Mouse (Mus musculus) layer of hippocampus, adult 8-10 months (tissue): ENCODE measurements around the gene Ndufv3. TPM values are rescaled to one million over a fixed set of nuclear protein-coding genes. Genes with fewer than 3 reads are reported as not detected.

ENCODE experiments used
- DNase-seq, 2 experiments: peaks; one replicate each; pipeline ENCODE4 v3.0.0; 2022; ENCODE audit warnings: low spot score in 2 of 2
- total RNA-seq, 4 experiments: library from RNA; stranded (reverse); gene quantifications; 2 replicates each; pipeline ENCODE4 v1.2.4; 2022

Ndufv3 gene
- total RNA-seq, 4 experiments from 2014 or later, result 239 to 270 (median 244) TPM

DNA sequence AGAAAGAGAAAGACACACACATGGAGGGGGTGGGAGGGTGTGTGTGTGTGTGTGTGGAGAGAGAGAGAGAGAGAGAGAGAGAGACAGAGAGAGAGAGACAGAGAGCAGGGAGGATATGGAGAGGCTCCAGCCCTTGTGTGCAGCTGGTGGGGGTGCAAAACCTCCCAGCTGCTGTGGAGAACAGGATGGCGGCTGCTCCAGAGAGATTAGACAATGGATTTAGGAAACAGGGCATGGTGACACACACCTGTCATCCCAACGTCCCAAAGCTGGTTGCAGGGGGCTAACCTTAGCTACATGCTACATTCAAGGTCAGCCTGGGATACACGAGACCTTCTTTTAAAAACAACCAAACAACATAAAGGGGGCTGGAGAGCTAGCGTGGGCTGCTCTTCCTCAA is 36.3 kb downstream of the Ndufv3 start:
- no peak for DNase-seq

DNA sequence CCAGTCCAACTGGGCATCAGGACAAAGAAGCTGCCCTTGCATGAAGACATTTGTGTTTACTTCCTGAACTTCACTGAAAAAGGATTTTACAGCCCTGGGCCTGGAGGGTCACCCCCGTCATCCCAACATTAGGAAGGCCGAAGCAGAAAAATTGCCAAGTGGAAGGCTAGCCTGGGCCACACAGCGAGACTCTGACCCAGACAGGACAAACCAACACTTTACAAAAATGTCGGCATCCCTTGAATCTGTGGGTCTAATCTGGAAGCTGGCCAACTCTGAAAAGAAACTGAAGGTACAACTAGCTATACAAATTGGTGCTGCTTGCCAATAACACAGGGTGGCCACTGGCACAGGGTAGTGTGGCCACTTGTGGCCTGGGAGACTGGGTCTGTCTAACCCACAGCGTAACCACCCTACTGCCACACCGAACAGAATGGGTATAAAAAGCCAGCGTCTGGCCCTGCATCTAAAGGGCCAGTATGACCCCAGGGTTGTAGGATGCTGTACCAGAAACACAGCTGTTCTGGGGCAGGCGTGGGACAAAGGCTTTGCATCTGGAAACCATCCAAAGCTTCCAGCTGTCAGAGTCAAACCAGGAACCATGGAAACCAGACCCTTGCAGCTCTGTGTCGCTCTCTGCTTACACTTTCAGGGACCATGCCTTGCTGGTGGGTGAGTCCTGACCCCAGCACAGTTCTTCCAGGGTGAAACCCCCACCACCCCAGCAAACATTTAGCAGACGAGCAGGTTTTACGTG is 37.4 kb downstream of the Ndufv3 start:
- DNase-seq, result no peak

GRCm38 (mm10) chr17:31557947-31558542 is 38.1 kb downstream of the Ndufv3 start:
- no peak for DNase-seq

- DNase-seq, result no peak
Measured at GRCm38 (mm10) chr17:31559021-31559789, 39.3 kb downstream of the Ndufv3 start.

DNA sequence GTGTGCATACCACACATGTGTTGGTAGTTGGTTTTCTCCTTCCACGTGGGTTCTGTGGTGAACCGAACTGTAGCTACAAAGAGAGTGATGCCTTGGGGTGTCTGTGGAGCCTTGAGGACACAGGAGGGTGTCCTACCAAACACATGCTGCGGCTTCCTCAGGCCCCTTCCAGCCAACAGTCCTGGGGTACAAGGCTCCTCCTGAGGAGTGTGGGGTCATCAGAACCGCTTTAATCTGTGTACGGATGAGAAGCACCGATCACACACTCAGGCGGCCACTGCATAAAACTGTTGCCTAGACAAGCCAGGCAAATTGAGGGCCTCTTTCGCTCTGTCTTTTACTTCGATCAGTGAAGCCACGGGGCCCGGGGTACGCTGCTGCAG is 43.7 kb downstream of the Ndufv3 start:
- peak in 1 of 2 experiments; percentile 31 for DNase-seq

DNA sequence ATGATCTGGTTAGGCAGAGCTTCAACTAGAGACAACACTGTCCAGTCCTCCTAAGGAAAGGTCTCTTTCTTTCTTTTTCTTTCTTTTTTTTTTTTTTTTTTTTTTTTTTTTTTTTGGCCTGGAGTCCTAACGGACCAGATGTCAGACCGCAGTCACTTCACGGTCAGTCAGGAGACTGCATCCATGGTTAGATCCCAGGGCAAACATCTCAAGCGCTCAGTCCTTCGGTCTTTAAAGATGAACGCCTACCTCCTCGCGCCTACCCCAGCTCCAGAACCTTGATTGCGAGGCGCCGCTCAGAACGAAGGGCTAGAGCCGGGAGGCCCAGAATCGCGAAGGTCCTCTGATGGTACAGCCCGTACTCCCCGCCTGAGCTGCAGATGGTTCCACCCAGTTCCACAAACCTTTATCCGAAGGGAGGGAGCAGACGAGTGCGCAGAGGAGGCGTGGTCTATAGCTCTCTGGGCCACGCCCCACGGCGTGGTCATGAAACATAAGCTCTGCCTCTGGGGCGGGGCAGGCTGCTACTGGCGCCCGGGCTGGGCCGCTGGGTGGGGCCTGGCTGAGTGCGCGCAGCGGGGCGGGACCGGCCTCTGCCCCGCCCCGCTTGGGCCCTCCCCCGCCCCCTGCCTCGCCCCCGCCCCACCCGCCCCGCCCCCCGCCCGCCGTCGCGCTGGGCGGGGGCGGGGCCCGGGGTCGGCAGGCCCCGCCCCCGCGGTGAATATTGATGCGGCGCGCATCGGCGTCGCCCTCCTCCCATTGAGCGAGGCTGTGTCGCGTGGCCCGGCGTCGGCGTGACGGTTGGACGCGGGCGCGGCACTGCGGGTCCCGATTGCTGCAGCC is 44.3 kb downstream of the Ndufv3 start, which contains the start of gene Pknox1:
Gene Pknox1 (plus strand): TSS at position 720 of the 843 bp plus-strand sequence.
- peak; percentile 99 for DNase-seq

DNA sequence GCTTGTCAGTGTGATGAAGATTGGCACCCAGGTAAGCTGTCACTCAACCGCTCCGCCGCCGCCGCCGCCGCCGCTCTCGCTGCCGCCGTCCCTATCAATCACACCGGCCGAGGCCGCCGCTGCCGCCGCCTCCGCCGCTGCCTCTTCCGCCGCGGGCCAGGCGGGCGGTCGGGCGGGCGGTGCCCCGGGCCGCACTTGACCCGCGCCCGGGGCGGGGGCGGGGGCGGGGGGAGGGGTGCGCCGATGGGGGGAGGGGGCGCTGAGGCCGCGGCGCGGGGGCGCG is 44.9 kb downstream of the Ndufv3 start:
- no peak for DNase-seq

- peak in 1 of 2 experiments; percentile 36 for DNase-seq
Measured at GRCm38 (mm10) chr17:31565141-31566056, 45.5 kb downstream of the Ndufv3 start.

DNA sequence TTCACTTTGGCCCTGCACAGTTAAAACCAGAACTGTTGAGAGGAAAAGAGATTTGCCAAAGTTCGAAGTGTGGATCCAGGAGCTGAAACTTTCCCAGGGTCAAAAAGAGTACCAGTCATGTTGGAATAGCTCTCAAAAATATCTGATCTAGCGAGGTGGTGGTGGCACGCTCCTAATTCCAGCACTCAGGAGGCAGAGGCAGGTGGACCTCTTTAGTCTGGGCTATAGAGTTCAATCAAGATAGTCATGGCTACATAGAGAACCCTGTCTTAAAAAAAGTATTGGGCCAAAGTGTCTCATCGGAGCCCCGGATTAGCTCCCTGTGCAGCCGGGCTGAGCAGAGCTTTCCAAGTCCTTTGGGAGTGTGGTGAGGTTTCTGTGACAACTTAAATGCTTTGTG is 46.4 kb downstream of the Ndufv3 start:
- DNase-seq, result no peak

- no peak for DNase-seq
Measured at GRCm38 (mm10) chr17:31569756-31570155, 49.8 kb downstream of the Ndufv3 start.

GRCm38 (mm10) chr17:31570321-31570925 is 50.5 kb downstream of the Ndufv3 start:
- no peak for DNase-seq

GRCm38 (mm10) chr17:31571689-31572088 is 51.8 kb downstream of the Ndufv3 start:
- no peak for DNase-seq

- DNase-seq, result no peak
Measured at GRCm38 (mm10) chr17:31574662-31575061, 54.7 kb downstream of the Ndufv3 start.

DNA sequence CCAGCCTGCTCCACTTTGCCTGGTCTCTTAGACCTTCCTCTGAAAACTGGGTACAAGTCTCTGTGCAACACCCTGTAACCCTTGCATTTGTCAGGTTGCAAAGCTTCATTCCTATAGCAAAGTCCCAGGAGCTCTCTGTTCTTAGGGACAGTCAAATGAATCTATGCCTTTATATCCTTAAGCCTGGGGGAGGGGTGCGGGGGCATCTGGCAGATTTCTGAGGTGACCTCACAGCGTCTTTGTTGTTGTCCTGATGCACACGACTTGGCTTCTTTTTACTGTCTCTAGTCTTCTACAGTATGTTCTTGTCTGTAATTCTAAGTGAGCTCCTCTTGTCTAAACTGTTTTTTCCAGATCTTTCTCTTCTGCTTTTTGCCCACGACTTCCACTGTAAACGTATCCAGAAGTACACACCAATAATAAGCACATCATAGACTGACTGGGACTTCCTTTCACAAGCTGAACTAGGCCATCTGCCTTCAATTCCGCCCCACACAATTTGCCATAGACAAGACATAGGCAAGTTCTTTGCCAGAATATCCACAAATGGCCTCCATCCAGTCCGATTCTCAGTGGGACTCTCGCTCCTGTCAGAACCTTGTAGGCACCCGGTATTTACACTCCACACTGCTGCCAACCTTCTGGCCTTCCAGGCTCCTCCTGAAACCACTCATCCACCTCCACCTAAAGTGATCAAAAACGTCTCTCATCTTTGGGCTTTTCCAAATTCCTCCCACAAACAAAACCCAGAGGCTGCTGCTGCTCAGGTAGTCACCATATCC is 56.7 kb downstream of the Ndufv3 start:
- DNase-seq, result no peak

DNA sequence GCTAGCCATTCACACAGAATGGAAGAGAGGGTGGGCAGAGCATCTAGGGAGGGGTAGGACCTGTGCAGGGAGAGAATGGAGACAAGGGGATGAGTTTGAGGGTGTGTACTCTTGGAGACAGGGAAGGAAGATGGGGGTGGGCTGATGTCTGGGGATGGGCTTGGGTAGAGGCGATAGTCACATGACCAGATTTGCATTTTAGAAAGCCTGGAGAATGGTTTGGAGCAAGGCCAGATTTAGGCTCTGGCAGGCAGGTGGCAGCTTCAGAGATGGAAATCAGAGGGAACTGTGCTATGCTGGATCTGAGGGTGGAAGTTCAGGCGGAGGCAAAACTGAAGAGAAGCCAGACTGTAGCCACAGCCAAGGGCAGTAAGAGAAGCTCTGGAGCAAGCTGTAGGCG is 60.4 kb downstream of the Ndufv3 start:
- no peak for DNase-seq
